Mouse (Mus musculus): ENCODE measurements around the gene Smim4.

DNA sequence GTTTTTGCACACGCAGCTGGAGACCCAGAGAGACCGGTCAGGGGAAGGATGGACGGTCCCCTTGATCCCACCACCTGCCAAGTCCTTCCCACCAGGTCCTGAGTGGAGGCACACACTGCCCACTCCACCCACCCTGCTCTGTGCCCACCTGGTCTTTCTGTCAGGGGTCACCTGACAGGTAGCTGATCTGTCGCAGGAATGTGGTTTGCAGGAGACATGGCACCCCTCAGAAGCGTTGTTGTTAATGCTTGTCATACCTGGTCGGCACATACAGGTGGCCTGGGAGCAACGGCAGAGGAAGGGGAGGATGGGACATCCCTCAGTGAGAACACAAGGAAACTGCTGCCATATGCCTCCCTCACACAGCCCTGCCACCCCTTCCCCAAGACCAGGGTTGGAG, 32.4 kb upstream of the Smim4 start:
- no peak for TF ChIP-seq CTCF (IDR thresholded peaks at IDR 0.05)
- TF ChIP-seq EP300 (IDR thresholded peaks at IDR 0.05), result no peak
